Mouse (Mus musculus) CD4-positive, CD25-positive, alpha-beta regulatory T cell, adult 4 months (primary cell): ENCODE data around the gene Lamb3. TPM values are rescaled to one million over a fixed set of nuclear protein-coding genes. Genes with fewer than 3 reads are reported as not detected.

Experiments
- ATAC-seq: one replicate; pipeline ENCODE4 v1.8.0; 2017
- polyA plus RNA-seq, 2 experiments: library from polyadenylated mRNA; unstranded; fragments of 100-300 nt; shearing (Covaris generic); gene quantifications; one replicate each; pipeline ENCODE4 v1.2.1; 2017

Lamb3 gene
- 10 to 100 TPM; 22.2 to 30.4 TPM for polyA plus RNA-seq

- peak; percentile 65 for ATAC-seq
Measured at GRCm38 (mm10) chr1:193207503-193207902, at the start of gene Lamb3. Gene Lamb3, plus strand, starts transcription at chr1:193207699.

DNA sequence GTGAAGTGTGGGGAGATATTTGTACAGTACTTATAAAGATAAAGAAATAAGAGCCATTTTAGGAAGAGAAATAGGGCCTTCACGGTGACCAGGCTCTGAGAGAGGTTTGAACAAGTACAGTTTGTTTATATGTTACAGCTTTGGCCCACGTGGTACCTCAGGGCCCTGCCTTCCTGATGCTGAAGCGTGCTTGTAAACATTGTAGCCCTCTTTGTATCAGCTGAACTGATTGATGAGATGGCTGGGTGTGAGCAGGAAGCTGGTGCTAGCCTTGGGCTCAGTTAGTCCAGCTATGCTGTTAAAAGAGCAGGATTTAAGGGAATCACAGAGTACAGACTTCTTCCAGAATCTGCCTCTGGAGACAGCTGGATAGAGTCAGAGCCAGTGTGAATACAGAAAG lies 48.3 kb upstream of the Lamb3 start:
- peak; percentile 58 for ATAC-seq

DNA sequence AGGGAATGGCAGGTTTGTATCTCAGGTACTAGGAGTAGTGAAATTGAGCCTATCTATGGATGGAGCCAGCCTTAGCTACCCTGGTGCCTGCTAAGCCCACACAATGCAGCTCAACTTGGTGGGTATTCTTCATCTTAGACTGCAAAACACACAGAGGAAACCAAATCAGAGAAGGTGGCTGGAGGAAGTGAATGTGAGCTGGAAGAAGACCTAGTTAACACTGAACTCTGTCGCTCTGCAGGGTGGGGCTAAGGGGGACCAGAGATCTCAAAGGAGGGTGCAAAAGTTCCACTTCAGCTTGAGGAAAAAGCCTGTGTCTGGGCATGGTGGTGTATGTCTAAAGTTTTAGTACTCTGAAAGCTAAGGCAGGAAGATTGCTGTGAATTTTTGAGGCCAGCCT lies 47.9 kb upstream of the Lamb3 start:
- peak; percentile 60 for ATAC-seq

DNA sequence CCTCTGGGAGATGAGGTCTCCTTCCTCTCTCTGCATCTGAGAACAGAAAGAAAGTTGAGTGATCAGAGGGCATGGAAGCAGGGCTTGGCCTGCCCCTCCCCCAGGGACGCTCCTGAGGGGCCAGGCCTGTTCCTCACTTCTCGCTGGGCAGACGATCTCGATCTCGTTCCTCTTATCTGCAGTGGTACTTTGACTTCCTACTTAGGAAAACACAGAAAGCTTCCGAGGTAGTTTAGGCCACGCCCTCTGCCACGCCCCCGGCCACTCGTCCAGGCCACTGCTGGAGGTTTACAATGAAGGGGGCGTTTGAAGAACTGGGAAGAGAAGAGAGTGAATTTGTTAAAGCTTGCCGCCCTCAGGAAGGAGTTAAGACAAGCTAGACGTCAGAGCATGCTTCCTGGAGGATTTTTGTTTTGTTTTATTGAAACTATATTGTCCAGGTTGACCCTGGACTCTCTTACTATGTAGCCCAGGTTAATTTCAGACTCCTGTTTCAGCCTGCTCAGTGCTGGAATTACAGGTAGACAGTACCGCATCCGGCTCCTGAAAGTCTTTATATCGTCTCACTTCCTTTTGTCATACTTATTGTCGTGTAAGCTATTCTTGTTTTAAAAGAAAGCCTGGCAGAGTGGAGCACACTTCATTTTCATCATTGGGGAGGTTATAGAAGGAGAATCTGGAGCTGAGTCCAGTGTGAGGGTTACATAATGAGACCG lies 47.0 kb upstream of the Lamb3 start:
- peak; percentile 57 for ATAC-seq

DNA sequence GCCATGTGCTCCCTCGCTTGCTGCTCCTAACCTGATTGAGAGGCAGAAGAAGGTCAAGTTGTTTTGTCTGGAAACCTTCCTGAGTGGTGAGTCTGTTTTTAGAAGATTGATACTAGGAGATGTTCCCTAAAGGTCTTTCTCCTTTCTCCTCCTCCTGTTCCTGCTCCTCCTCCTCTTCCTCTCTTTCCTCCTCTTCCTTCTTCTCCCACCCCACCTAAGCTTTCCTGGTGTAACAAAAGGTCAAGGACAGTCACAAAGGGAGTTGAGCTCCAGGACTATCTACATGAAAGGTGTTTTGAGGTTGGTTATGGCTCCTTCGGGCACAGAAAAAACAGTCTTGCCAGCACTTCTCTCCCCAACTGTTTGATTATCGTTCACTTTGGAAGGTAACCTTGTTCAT lies 39.8 kb upstream of the Lamb3 start, which contains the start of gene A130010J15Rik:
A130010J15Rik (plus strand) TSS at position 301 of the 400 bp plus-strand sequence.
- no peak for ATAC-seq

GRCm38 (mm10) chr1:193169228-193169627 lies 38.3 kb upstream of the Lamb3 start:
- ATAC-seq = no peak

GRCm38 (mm10) chr1:193169856-193170255 lies 37.6 kb upstream of the Lamb3 start:
- peak; percentile 35 for ATAC-seq

DNA sequence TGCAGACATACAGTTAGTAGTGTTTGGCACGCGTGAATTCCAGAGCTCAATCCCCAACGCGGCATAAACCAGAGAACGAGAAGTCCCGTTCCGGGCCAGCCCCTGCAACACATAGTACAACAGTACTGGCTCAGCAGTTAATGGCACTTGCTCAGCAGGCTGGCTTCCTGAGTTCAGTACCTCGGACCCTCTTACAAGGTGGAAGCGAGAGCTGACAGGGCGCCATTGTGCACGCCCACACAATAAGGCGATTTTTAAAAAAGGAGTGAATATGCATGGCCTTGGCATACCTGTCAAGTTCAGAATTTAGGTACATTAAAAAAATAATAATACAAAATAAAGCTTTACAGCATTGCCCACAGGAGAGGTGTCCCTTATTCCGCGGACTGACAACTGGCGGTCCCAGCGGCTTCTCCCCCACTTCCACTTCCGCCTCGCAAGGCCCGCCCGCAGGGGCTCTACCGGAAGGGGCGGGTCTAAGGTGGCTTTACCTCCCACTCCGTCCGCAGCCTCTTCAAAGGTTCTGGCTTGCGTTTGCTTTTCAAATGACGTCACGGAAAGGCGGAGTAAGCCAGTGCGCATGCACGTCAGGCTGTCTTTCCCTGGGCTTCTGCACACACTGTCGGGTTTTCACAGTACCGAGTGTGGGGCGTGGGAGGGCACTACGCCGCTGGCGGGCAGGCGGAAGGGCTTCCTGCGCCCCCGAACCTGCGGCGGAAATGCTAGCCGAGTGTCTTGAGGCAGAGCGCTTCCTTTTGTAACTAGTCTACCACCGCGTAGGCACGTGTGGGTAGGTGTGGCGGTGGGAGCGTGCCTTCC lies 34.3 kb upstream of the Lamb3 start:
- peak; percentile 90 for ATAC-seq

- ATAC-seq = no peak
Measured at GRCm38 (mm10) chr1:193173810-193174129, 33.7 kb upstream of the Lamb3 start.

GRCm38 (mm10) chr1:193174143-193174733 lies 33.3 kb upstream of the Lamb3 start:
- ATAC-seq = no peak

- peak; percentile 82 for ATAC-seq
Measured at GRCm38 (mm10) chr1:193181104-193181503, 26.4 kb upstream of the Lamb3 start.

GRCm38 (mm10) chr1:193188257-193188656 lies 19.2 kb upstream of the Lamb3 start:
- no peak for ATAC-seq

GRCm38 (mm10) chr1:193189151-193189621 lies 18.3 kb upstream of the Lamb3 start:
- peak; percentile 74 for ATAC-seq

GRCm38 (mm10) chr1:193189771-193190170 lies 17.7 kb upstream of the Lamb3 start:
- peak; percentile 24 for ATAC-seq

GRCm38 (mm10) chr1:193191675-193192283 lies 15.7 kb upstream of the Lamb3 start:
- ATAC-seq = peak; percentile 16

GRCm38 (mm10) chr1:193194416-193195140 lies 12.9 kb upstream of the Lamb3 start:
- ATAC-seq = no peak

DNA sequence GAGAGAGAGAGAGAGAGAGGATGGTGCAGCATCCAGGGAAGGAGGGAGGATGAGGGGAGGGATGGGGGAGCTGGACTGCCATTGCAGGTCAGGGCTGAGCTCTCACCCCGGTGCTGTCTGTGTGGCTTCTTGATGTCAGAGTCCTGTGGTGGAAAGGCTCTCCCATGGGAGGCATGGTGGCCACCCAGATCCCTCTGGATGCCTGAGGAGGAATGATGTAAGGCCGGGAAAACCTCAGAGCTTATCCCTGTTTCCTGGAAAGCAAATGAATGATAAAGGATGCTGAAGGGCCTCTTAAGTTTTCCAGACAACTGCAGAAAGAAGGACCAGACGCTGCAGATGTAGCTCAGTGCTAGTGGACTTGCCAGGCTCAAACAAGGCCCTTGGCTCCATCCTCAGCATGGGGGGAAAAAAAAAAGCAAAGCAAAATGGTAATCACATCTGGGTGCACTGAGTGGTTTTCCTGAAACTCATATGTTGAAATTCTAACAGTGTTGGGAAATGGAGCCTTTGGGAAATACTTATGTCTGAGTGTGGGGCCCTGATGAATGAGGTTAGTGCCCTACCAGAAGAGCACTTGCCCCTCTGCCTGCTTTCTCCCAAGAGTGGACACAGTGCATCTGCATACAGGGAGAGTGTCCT lies 12.2 kb upstream of the Lamb3 start:
- no peak for ATAC-seq

DNA sequence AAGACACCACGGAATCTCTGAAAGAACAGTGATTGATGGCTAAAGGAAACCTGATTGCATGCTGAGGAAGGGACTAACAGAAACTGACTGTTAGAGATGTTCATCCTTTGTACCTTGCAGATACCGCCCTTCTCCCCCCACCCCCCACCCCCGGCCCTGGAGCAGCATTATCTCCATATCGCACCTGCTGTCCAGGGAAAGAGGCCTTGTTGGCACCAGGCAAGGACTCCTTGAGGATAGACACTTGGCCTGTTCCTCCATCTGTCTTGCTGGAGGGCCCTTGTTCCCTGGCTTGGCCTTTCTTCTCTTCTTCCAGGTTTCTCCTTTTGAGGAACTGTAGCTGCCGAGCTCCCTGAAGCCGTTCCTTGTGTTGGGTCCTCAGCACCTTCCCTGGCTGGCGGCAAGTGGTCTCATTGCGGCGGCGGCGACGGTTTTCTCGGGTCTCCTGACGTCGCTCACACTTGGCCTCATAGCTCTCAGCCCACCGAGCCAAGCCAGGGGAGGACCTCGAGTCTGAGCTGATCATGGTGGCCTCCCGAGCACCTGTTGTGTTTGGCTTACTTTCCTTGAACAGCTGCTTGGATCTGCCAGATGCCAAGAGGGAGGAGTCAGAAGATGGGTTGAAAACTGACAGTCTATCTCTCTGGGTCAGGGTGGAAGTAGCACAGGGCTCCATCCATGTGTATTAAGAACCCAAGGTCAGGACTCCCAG lies 9.8 kb upstream of the Lamb3 start:
- no peak for ATAC-seq

DNA sequence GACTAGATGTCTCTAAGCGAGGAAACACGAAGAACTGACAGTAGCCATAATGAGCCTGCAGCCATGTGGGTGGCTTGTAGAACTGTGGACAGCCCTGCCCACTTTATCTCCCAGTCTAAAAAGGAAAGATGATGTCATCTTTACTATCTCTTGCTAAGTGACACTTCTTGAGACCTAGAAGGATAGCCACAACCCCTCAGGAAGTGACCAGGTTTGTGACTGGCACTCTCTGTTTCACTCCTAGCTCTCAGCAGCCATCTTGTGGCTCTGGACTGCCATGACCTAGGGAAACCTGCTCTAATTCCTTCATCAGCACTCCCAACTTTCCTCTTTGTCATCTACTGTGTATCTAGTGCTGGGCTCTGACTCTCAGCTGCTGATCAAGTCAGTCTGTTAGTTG lies 9.2 kb upstream of the Lamb3 start:
- ATAC-seq = peak; percentile 29

DNA sequence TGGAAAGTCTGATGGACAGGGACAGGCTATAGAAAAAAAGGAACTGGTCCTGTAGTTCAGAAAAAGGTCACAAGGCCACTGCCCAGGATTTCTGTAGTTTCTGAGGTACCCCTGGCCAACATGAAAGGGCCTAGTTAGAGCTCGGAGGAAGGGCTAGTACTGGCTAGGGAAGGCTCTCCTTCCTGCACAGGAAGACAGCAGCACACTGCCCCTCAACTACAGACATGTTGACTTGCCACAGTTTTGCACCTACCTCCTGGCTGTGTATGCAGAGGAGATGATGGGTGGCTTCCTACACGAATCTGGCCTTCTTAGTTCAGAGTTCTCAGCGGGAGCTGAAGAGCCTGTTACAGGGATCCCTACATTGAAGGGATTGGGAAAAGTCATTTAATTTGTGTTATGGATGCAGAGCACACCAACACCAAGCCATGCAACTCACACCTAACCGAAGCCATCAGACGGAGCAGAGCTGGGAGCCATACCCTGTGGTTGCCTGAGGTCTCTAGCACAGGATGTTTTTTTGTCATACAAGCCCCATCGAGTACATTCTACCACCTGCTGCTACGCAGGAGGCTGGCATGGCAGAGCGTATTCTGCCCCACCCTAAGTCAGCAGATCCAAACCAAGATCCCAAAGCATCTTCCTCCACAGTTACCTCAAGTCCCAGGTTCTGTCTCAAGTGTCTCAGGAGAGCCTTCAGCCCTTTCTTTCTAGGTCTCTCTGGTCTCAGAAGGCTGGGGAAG lies 6.7 kb upstream of the Lamb3 start:
- peak; percentile 53 for ATAC-seq
